Mouse (Mus musculus) cerebellum, adult 8-10 months (tissue): ENCODE results near the gene Lmo2.

ENCODE experiments used
- DNase-seq: peaks from one replicate; pipeline ENCODE4 v3.0.0; 2022

Lmo2 gene

DNA sequence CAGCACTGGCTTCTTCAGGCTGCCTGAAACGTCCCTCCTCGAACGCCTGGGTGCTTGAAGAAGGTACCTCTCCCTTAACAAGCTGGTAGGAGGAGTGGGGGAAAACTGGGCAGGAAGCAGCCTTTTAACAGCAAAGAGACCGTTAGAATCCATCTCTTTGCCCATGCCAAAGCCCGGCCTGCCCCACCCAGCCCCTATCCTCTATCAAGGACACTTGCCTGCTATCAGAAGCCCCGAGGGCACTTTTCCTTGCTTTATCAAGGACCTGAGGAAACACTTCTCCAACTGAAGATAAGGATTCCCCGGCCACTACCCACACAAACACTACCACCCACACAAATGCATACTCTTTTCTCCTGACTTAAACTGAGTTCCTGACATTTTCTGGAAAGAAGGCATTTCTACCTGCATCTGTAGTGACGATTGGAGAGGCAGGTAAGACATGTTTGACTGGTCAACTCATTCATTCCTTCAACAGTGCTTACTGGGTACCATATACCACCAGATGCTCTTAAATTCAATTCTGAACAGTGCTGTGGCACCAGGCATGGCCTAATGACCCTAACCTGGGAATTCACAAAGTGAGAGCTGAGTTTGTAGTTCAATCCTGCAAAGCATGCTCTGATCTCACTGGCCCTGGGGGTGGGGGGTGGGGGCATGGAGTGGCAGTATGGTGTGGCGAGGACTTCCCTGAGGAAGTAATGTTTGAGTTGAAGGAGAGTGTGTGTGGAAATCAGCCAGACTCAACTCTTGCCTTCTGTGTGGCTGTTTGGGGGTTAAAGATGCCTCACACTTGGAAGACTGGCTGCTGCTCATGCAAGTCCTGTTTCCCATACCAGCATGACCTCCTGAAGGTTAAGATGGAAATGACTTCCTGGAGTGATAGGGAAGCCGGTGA, at the start of gene Lmo2:
Gene Lmo2, plus strand, starts transcription at position 338 of the 898 bp plus-strand sequence.
- DNase-seq: no peak

DNA sequence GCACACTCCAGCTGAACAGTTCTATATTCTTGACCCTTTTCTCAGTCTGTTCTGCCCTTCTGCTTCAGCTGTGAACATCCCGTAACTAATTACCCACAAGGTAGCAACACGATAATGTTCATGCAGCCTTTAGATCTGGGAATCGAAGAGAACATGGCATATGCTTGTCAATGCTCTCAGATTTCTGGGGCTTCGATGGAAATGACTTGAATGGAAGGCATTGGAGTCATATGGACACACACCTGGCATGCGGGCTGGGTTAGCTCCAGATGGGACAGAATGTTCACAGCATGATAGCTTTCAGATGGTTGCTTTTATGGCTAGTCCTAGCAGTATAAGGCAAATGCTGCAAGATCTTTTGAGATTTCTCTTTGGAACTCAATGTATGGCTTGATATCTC, 47.2 kb upstream of the Lmo2 start:
- no peak for DNase-seq

DNA sequence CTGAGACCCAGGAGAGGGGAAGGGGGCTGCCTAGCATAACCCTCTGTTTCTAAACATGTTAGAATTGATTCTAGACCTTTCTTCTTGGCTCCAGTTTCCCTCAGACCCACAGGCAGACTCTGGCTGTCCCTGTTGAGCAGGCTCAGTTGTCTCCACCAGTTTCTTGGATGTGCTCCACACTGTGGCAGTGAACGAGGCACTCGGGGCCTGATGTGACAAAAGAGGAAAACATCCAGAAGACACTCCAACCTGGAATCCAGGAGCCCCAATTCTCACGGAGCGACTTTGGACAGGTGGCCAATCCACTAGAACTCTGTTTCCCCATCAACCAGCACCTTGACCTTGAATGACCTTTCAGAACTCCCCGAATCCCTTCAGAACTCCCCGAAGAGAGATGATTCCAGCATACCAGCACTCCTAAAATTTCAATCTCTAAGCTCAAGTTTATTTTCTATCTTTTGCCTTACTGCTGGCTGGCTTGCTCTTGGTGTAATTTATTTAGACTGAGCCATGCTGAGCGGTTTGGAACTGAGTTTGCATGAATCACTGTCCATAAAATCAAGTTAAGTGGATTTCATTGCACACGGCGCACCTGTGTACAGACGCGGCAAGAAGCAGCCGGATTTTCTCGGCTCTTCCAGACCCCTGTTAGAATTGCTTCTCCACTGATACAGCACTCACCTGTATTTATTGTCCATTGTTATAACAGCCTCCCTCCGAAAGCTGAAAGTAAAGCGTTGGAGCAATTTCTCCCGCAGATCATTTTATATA, 45.1 kb upstream of the Lmo2 start:
- DNase-seq: no peak

DNA sequence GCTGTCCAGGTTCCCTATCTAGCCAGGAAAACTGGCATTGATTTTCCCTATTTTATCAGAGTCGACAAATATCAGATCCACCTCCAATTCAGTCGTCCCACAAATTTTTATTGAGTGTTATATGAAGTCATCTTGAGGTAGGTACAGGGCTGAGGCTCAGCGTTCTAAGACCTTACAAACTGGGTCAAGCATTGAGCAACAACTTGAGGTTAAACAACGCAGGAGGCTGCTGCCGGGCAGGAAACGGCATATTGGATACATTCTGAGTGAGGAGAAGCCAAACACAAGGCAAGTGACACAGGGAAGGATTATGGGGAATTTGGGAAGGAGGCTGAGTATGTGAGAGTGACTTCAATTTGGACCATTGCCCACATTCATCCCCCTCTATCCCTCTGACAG, 44.5 kb upstream of the Lmo2 start:
- DNase-seq: no peak

DNA sequence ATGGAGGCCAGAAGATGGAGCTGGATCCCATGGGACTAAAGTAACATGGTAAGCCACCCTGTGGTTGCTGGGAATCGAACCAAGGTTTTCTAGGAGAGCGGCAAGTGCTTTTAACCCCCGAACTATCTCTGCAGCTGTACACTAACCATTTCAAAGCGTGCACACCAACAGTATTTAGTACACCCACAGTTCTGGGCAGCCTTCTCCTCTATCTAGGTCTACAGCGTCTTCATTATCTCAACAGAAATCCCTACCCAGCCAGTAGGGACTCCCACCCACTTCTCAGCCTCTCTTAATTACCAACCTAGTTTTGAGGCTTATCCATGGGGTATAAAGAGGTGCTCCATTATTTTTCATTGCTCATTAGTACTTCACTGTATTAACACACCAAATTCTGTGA, 41.7 kb upstream of the Lmo2 start:
- DNase-seq: no peak

DNA sequence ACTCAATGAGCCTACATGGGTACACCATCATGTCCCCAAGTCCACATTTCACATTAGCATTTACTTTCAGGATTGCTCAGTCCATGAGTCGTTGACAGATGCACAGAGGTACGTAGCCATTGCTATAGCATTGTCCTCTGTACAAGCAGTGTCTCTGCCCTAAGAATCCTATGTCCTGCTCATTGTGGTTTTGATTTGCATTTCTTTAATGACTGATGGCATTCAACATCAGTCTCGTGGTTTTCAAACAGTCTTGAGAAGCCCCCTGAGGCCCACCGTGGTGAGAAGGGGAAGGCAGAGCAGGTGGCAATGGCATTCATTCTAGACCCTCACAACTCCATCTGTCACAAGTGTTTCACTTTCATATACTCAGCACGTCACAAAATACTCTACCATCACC, 40.4 kb upstream of the Lmo2 start:
- DNase-seq: no peak

DNA sequence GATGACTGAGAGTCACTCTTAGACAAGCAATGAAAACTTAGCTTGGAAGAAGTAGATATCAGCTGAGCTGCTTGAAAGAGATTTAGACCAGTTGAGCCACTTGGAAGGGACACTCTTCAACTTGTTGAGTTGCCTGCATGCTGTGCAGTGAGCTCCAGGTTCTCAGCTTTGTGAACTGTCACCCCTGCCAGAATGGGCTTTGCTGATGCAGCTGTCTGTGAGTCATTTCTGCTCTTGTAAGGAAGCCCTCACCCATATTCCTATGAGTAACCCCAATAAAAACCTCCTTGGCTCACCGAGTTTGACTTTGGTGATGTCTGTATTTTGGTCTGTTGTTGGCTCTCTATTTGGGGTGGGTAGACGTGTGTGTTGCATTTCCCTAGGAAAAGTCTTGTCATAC, 39.4 kb upstream of the Lmo2 start:
- DNase-seq: no peak

DNA sequence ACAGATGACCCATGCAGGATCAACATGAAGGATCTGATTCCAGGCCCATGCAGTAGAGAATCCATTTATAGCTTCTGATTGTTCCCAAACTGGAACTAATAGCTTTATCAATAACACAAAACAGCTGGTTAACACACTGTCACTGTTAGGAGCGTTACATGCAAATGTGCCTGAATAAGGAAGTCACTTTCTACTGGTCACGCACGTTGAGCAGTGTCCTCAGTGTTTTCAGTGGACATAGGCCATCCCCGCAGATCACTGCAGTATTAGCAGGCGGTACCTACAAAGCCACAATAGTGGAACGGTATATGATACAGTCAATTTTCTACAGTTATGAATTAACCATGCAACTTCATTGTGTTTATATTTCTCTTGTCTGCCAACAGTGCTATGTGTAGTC, 38.3 kb upstream of the Lmo2 start:
- DNase-seq: no peak

DNA sequence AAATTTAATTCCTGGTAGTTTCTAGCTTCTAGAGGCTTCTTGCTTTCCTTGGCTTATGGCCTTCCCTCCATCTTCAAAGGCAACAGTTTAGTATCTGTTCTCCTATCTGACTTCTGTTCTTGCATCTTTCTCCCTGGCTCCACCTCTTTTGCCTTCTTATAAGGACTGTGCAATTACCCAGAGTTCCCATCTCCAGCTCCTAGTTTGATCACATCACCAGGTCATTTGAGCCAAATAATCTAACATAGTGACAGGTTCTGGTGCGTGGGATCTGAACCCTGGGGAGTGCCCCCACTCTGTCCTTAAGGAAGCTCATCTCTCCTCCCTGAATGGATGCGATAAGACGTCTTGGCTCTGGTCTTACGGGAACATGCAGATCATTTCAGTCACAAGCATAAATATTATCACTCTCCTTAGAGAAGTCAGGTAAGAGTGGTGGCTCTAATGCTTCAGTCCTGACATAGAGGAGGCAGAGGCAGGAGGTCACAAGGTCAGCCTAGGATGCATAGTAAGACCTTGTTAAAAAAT, 31.1 kb upstream of the Lmo2 start:
- no peak for DNase-seq

DNA sequence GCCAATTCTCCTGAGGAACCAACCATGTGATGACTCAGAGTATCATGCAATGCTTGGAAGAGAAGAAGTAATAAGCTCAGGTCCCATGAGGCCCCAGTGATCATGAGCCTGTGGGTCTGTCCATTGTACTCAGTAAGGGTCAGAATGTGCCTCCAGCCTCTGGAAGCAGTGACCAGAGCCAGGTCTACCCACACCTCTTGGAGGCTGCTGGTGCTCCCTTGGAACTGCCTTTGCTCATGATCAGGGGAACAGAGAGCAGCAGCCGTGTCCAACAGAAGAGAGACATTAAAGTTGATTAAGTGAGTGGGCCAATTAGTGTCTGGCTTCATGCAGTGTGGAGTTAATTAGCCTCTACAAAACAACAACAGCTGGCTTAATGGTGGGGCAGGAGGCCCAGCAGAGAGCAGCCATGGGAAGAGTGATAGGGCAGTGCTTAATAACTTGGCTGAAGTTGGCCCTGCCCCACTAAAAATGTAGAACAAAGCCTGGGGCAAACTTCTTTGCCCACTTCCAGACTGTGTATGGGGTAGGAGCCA, 30.1 kb upstream of the Lmo2 start:
- DNase-seq: no peak

GRCm38 (mm10) chr2:103930306-103931019, 27.3 kb upstream of the Lmo2 start:
- no peak for DNase-seq

- no peak for DNase-seq
Observed at GRCm38 (mm10) chr2:103931511-103931911, 26.3 kb upstream of the Lmo2 start.

DNA sequence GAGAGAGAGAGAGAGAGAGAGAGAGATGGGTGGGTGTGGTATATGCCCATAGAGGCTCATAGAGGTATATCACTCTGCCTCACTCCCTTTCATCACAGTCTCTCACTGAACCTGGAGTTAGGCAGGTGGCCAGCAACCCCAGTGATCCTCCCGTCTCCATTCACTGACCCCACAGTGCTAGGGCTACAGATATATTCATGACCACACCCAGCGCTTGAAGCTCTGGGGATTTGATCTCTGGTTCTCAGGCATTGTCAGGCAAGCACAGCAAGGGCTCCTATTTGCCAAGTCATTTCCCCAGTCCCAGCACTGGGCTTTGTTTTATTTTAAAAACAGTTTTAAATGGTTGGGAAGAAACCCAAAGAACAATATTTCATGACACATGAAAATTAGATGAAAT, 25.8 kb upstream of the Lmo2 start:
- DNase-seq: no peak

GRCm38 (mm10) chr2:103932480-103932879, 25.3 kb upstream of the Lmo2 start:
- DNase-seq: no peak

DNA sequence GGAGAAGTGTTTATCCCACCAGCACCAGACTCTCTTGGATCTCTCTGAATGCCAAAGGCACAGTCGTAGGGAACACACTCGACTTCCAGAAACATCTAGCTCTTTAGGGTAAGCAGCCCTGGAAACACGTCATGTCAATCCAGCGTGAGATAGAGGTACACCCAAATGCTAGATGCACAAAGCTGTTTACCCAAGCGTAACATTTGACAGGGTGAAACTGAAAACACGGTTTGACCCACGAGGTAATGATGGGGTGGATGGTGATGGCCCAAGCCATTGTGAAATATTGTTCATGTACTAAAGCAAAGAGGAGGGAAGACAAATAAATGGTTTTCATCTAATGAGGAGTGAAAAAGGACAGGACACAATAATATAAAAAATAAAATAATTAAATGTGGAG, 23.5 kb upstream of the Lmo2 start:
- DNase-seq: no peak

- DNase-seq: no peak
Observed at GRCm38 (mm10) chr2:103934670-103935069, 23.1 kb upstream of the Lmo2 start.

- no peak for DNase-seq
Observed at GRCm38 (mm10) chr2:103935691-103936435, 21.9 kb upstream of the Lmo2 start.

- no peak for DNase-seq
Observed at GRCm38 (mm10) chr2:103936666-103937065, 21.1 kb upstream of the Lmo2 start.

DNA sequence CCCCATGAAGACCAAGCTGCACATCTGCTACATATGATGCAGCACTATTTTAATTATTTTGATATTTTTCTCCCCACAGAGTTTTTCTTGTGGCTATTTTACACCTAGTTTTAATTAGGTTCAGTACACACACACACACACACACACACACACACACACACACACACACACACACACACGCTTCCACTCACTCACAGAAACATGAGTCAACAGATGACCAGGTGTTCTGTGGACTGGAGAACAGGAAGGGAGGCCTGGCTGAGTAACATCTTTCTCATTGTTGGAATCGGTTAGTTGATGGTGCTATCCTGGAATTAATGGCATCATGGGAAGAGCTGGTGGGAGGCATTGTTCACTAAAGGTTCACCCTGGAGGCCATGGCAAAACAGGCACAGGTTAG, 20.1 kb upstream of the Lmo2 start:
- DNase-seq: no peak

GRCm38 (mm10) chr2:103938573-103938972, 19.2 kb upstream of the Lmo2 start:
- DNase-seq: no peak

- no peak for DNase-seq
Observed at GRCm38 (mm10) chr2:103939003-103939402, 18.8 kb upstream of the Lmo2 start.

- no peak for DNase-seq
Observed at GRCm38 (mm10) chr2:103941085-103941484, 16.7 kb upstream of the Lmo2 start.
